Mouse (Mus musculus) gastrocnemius, postnatal 10 days (tissue): ENCODE measurements around the gene Gm21704. TPM values are rescaled to one million over a fixed set of nuclear protein-coding genes. Genes with fewer than 3 reads are reported as not detected.
"Not testable (repeated sequence)": the region's sequence is repeated elsewhere in the genome, so short reads cannot be mapped to it uniquely, and the experiment has no call there.

Experiments used
- DNase-seq: peaks from one replicate; pipeline ENCODE4 v3.0.0; 2021; ENCODE audit warnings: mixed read lengths
- long read RNA-seq, 2 experiments: library from polyadenylated mRNA; stranded (forward); transcript quantifications; one replicate each; pipeline ENCODE4 v2.0.0; 2021
- total RNA-seq, 2 experiments: library from RNA; stranded (reverse); gene quantifications; 2 replicates each; pipeline ENCODE4 v1.2.3; 2021

Gm21704 gene
- not detected for total RNA-seq
- long read RNA-seq, experiment 1: 0 reads
- long read RNA-seq, experiment 2: 0 reads

DNA sequence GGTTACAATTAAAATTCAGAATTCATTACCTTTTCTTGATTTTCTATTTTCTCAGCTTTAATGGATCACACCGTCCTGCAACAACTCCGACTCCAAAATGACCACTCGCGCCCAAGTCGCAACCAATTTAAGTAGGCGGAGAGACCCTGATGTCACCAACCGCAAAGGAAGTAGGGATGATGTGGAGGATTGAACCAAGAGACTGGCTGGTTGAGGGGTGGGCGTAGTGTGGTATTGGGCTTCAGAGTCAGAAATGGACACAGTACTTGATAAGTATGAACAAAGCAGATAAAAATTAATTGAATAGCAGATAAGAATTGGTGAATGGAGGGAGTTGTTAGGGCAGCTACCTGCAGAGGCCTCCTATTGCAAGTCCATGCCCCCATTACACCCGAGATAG is at the start of gene Gm21704, which contains the start of gene Gm21708:
Gene Gm21704 (minus strand): TSS at position 101 of the 400 bp plus-strand sequence.
Gene Gm21708 (minus strand): TSS at position 101 of the 400 bp plus-strand sequence.
- not testable (repeated sequence) for DNase-seq

DNA sequence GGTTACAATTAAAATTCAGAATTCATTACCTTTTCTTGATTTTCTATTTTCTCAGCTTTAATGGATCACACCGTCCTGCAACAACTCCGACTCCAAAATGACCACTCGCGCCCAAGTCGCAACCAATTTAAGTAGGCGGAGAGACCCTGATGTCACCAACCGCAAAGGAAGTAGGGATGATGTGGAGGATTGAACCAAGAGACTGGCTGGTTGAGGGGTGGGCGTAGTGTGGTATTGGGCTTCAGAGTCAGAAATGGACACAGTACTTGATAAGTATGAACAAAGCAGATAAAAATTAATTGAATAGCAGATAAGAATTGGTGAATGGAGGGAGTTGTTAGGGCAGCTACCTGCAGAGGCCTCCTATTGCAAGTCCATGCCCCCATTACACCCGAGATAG is 64.7 kb downstream of the Gm21704 start, which contains the start of gene Gm21693:
Gene Gm21693 (minus strand): TSS at position 101 of the 400 bp plus-strand sequence.
- DNase-seq: not testable (repeated sequence)

DNA sequence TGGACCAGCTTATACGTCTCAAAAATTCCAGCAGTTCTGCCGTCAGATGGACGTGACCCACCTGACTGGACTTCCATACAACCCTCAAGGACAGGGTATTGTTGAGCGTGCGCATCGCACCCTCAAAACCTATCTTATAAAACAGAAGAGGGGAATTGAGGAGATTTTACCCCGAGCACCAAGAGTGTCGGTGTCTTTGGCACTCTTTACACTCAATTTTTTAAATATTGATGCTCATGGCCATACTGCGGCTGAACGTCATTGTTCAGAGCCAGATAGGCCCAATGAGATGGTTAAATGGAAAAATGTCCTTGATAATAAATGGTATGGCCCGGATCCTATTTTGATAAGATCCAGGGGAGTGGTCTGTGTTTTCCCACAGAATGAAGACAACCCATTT is 69.3 kb downstream of the Gm21704 start:
- DNase-seq: not testable (repeated sequence)

Other genes starting within 250 kb of the Gm21704 start
- gene Gm21677, start 103.7 kb downstream of the Gm21704 start, total RNA-seq: not detected
- not detected for gene Gm21693, start 64.8 kb downstream of the Gm21704 start, total RNA-seq
- not detected for gene Gm21708, start within 50 bp of the Gm21704 start, total RNA-seq